16 mouse cellular contexts compared by ENCODE assay signal in the genomic region with DNA sequence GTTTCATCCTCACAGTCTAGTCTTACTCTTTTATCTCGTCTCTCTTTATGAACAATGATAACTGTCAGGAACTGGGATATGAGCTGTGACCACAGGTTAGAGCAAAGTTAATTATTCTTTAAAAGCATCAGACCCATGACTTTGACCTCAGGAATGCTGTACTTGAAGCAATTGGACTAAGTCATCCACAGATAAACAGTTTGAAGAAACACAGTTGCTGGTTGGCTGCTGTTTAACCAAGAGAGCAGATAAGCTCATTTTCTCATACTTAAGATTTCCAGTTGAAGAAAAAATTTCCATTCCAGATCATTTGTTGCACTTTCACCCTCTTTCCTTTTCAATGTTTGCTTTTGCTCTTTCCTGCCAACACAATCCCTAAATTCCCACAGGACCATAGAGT.
DNase-seq lines count a peak whose midpoint lies in the region; ATAC-seq and TF ChIP-seq lines count a peak whose summit lies in the region.
"Had no signal": no experiment of that assay in that cellular context is flagged by ENCODE, and none has a peak within 500 bp of the region (broad histone marks: within the 10 kb centered on the region; RNA-seq: fewer than 3 reads in every experiment).

No protein-coding gene starts in this region.

- H3K4me3 ChIP-seq in heart, embryonic 15.5 days = no peak overlapping the region
- H3K4me3 ChIP-seq in lung, postnatal 0 days (ENCODE audit: low read depth, low read length) = no peak overlapping the region
- no peak overlapping the region for H3K4me3 ChIP-seq in lung, adult 2 months (replicated peaks; ENCODE audit: extremely low read depth, low read depth, low read length)
- no peak overlapping the region for H3K4me3 ChIP-seq in intestine, embryonic 15.5 days (replicated peaks)
- H3K4me3 ChIP-seq: forebrain, embryonic 15.5 days; limb, embryonic 12.5 days; midbrain, embryonic 12.5 days; myocyte had no signal

- no peak for TF ChIP-seq CTCF in lung, postnatal 0 days (IDR thresholded peaks at IDR 0.05)
- TF ChIP-seq CTCF in lung, adult 2 months (IDR thresholded peaks at IDR 0.05; ENCODE audit: insufficient read depth, low read length) = no peak

- TF ChIP-seq EP300 in lung, postnatal 0 days (IDR thresholded peaks at IDR 0.05) = no peak

- H3K36me3 ChIP-seq in heart, embryonic 15.5 days = no peaks in the 10 kb centered on the region
- H3K36me3 ChIP-seq in lung, postnatal 0 days (ENCODE audit: insufficient read depth, low read length) = no peaks in the 10 kb centered on the region
- no peaks in the 10 kb centered on the region for H3K36me3 ChIP-seq in intestine, embryonic 15.5 days
- H3K36me3 ChIP-seq: forebrain, embryonic 15.5 days; limb, embryonic 12.5 days; midbrain, embryonic 12.5 days had no signal

- ATAC-seq in heart, embryonic 15.5 days (replicated peaks; ENCODE audit: insufficient number of reproducible peaks, insufficient read depth, low FRiP score, low read depth) = no peak
- peak; percentile 25; the same call in 1 of the 2 replicates for ATAC-seq in lung, postnatal 0 days
- ATAC-seq in intestine, embryonic 15.5 days = peak; percentile 94
- ATAC-seq: activated CD4-positive, CD25-positive, alpha-beta regulatory T cell, adult 4 months; CD4-positive, CD25-positive, alpha-beta regulatory T cell, adult 4 months; forebrain, embryonic 15.5 days; inflammation-experienced regulatory T-cells, adult 6 months had no signal

- whole genome bisulfite sequencing in heart, embryonic 15.5 days = 25% methylated on average over 1 of the region's 1 CpGs
- WGBS in lung, postnatal 0 days = 3% methylated on average over 1 of the region's 1 CpGs
- 4% methylated on average over 1 of the region's 1 CpGs for WGBS in lung, adult 2 months
- WGBS in intestine, embryonic 15.5 days = 19% methylated on average over 1 of the region's 1 CpGs

- H3K4me1 ChIP-seq in heart, embryonic 15.5 days (replicated peaks) = no peaks in the 10 kb centered on the region
- H3K4me1 ChIP-seq in lung, postnatal 0 days (ENCODE audit: insufficient read depth, low read depth, low read length) = no peaks in the 10 kb centered on the region
- H3K4me1 ChIP-seq in lung, adult 2 months (ENCODE audit: control insufficient read depth, insufficient read depth, low read length) = no peaks in the 10 kb centered on the region
- no peaks in the 10 kb centered on the region for H3K4me1 ChIP-seq in intestine, embryonic 15.5 days (replicated peaks)
- H3K4me1 ChIP-seq: forebrain, embryonic 15.5 days; limb, embryonic 12.5 days; midbrain, embryonic 12.5 days had no signal

- H3K9me3 ChIP-seq in heart, embryonic 15.5 days (replicated peaks) = no peaks in the 10 kb centered on the region
- no peaks in the 10 kb centered on the region for H3K9me3 ChIP-seq in lung, postnatal 0 days (ENCODE audit: low read length)
- H3K9me3 ChIP-seq in intestine, embryonic 15.5 days = no peaks in the 10 kb centered on the region
- H3K9me3 ChIP-seq: forebrain, embryonic 15.5 days; limb, embryonic 12.5 days; midbrain, embryonic 12.5 days had no signal

- no peak overlapping the region for H3K9ac ChIP-seq in heart, embryonic 15.5 days
- H3K9ac ChIP-seq in lung, postnatal 0 days (replicated peaks; ENCODE audit: low read depth) = no peak overlapping the region
- H3K9ac ChIP-seq in intestine, embryonic 15.5 days = no peak overlapping the region
- H3K9ac ChIP-seq: forebrain, embryonic 15.5 days; limb, embryonic 12.5 days; midbrain, embryonic 12.5 days had no signal

- no peaks in the 10 kb centered on the region for H3K27me3 ChIP-seq in heart, embryonic 15.5 days
- no peaks in the 10 kb centered on the region for H3K27me3 ChIP-seq in lung, postnatal 0 days (replicated peaks; ENCODE audit: insufficient read depth, low read length)
- H3K27me3 ChIP-seq in intestine, embryonic 15.5 days (replicated peaks) = no peaks in the 10 kb centered on the region
- H3K27me3 ChIP-seq: forebrain, embryonic 15.5 days; limb, embryonic 12.5 days; midbrain, embryonic 12.5 days had no signal

- 0 out of 2 replicates have a peak overlapping the region, but pooled peaks have one; percentile 16 for H3K27ac ChIP-seq in heart, embryonic 15.5 days
- no peak overlapping the region for H3K27ac ChIP-seq in lung, postnatal 0 days (ENCODE audit: low read length)
- H3K27ac ChIP-seq in intestine, embryonic 15.5 days = no peak overlapping the region
- H3K27ac ChIP-seq: forebrain, embryonic 15.5 days; limb, embryonic 12.5 days; midbrain, embryonic 12.5 days had no signal

- no peak overlapping the region for H3K4me2 ChIP-seq in heart, embryonic 15.5 days
- no peak overlapping the region for H3K4me2 ChIP-seq in lung, postnatal 0 days (replicated peaks; ENCODE audit: low read depth, low read length)
- no peak overlapping the region for H3K4me2 ChIP-seq in intestine, embryonic 15.5 days (replicated peaks)
- H3K4me2 ChIP-seq: forebrain, embryonic 15.5 days; limb, embryonic 12.5 days; midbrain, embryonic 12.5 days had no signal

- TF ChIP-seq POLR2A in lung, adult 2 months (IDR thresholded peaks at IDR 0.05; ENCODE audit: borderline replicate concordance, extremely low read depth, low read depth, low read length) = no peak

- DNase-seq in heart, adult 11 months = no peak
- DNase-seq in lung, postnatal 0 days (ENCODE audit: low spot score) = peak; percentile 8
- no peak for DNase-seq in lung, adult 2 months
- DNase-seq in frontal cortex, adult 2 months (ENCODE audit: extremely low spot score in 1 of 2, low spot score in 1 of 2) = no peak
- no peak for DNase-seq in retina, embryonic 14.5 days (ENCODE audit: low spot score)
- DNase-seq: cerebellum, adult 11 months; layer of hippocampus, postnatal 36 days had no signal
